Mouse (Mus musculus) stomach, embryonic 16.5 days (tissue): Measurements from ENCODE around the gene Ctrb1. TPM values are rescaled to one million over a fixed set of nuclear protein-coding genes. Genes with fewer than 3 reads are reported as not detected.

ENCODE experiments used
- ATAC-seq: fragments of 200-750 bp; cut with Nextera tagmentation; 2 replicates; pipeline ENCODE4 v1.8.0; 2017; ENCODE audit warnings: moderate number of reproducible peaks, moderate TSS enrichment; ENCODE audit not compliant: insufficient read depth, low FRiP score
- H3K27ac ChIP-seq: fragments of 300-500 bp; sonication (generic); 2 replicates; pipeline ENCODE4 v1.5.1; 2014; ENCODE audit warnings: low read length
- H3K27me3 ChIP-seq: fragments of 300-500 bp; sonication (generic); 2 replicates; pipeline ENCODE4 v1.6.1; 2014; ENCODE audit warnings: low read length, control low read depth, mixed read lengths; ENCODE audit not compliant: control insufficient read depth, insufficient read depth
- H3K36me3 ChIP-seq: fragments of 300-500 bp; sonication (generic); 2 replicates; pipeline ENCODE4 v1.6.1; 2014; ENCODE audit warnings: low read length; ENCODE audit not compliant: control insufficient read depth, insufficient read depth
- H3K4me1 ChIP-seq: fragments of 300-500 bp; sonication (generic); 2 replicates; pipeline ENCODE4 v1.6.1; 2014; ENCODE audit warnings: low read length, control low read depth, mixed read lengths; ENCODE audit not compliant: control insufficient read depth, insufficient read depth
- H3K4me2 ChIP-seq: fragments of 300-500 bp; sonication (generic); 2 replicates; pipeline ENCODE4 v1.6.1; 2014; ENCODE audit warnings: low read depth, low read length, mixed read lengths
- H3K4me3 ChIP-seq: fragments of 300-500 bp; sonication (generic); replicated peaks from 2 replicates; pipeline ENCODE4 v1.5.1; 2014; ENCODE audit warnings: mild to moderate bottlenecking, low read length
- H3K9ac ChIP-seq: fragments of 300-500 bp; sonication (generic); 2 replicates; pipeline ENCODE4 v1.6.1; 2014; ENCODE audit warnings: low read length
- H3K9me3 ChIP-seq: fragments of 300-500 bp; sonication (generic); replicated peaks from 2 replicates; pipeline ENCODE4 v1.6.1; 2016; ENCODE audit warnings: low read length, control low read depth; ENCODE audit not compliant: control insufficient read depth
- WGBS: fragments of 180-500 bp; shearing (Covaris S2); extraction: QIAGEN DNeasy Blood & Tissue Kit; methylation state at CpG from one replicate; pipeline ENCODE4 v1.1.7; 2014; 5-methylcytosine and 5-hydroxymethylcytosine counted together
- polyA plus RNA-seq: library from polyadenylated mRNA; unstranded; fragments of >200 nt; fragmentation: Nextera tagmentation; extraction: Ambion mirVana; gene quantifications from 2 replicates; pipeline ENCODE4 v1.2.1, GENCODE M21; 2015

Gene Ctrb1
- polyA plus RNA-seq, 1 experiment from 2014 or later: 3,754 TPM

DNA sequence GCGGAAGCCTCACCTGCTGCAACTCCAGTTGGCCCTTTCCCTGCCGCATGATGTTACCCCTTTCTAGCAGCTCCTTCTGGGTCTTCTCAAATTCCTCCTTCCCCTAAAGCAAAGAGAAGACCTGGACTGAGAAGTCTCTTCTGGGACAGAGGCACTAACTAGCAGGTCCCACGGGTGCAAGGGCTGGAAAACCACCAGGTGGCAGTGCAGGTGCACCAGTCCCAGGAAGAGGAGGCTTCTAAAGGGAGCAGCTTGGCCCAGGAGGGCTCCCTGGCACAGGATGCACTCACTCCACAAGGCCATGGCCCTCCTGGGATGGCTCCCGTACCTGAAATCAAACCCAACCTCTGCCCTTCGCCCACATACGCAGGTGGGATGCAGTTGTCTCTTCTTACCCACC lies 21.8 kb upstream of the Ctrb1 start:
- peaks cover 18% of the 10 kb centered on the region for H3K4me1 ChIP-seq
- no peak overlapping the region for H3K9ac ChIP-seq
- ATAC-seq: no peak
- 81% methylated on average over 6 of the region's 6 CpGs for whole genome bisulfite sequencing
- H3K9me3 ChIP-seq: no peaks in the 10 kb centered on the region
- no peak overlapping the region for H3K27ac ChIP-seq
- H3K4me2 ChIP-seq: no peak overlapping the region
- H3K36me3 ChIP-seq: peaks cover 27% of the 10 kb centered on the region
- no peak overlapping the region for H3K4me3 ChIP-seq
- no peaks in the 10 kb centered on the region for H3K27me3 ChIP-seq

DNA sequence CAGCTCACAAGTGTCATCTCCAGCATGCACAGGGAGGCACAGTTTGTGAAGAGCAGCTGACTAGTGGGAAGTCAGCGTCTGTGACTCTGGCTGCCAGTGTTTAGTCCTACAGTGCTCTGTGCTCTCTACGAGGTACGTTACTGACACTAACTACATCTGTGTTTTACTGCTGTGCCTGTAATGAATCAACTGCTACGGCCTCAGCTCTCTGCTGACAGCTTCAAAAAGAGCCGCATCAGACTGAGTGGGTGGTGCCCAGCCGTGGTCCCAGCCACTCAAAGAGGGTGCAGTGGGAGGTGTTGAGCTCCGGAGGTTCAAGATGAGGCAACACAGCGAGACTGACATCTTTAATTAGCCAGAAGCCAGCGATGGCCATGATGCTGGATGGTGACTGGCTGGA lies 21.3 kb upstream of the Ctrb1 start:
- H3K9me3 ChIP-seq: no peaks in the 10 kb centered on the region
- H3K9ac ChIP-seq: no peak overlapping the region
- H3K27me3 ChIP-seq: no peaks in the 10 kb centered on the region
- H3K27ac ChIP-seq: no peak overlapping the region
- H3K4me3 ChIP-seq: no peak overlapping the region
- H3K36me3 ChIP-seq: peaks cover 27% of the 10 kb centered on the region
- WGBS: 69% methylated on average over 9 of the region's 9 CpGs
- peaks cover 13% of the 10 kb centered on the region for H3K4me1 ChIP-seq
- ATAC-seq: no peak
- no peak overlapping the region for H3K4me2 ChIP-seq

DNA sequence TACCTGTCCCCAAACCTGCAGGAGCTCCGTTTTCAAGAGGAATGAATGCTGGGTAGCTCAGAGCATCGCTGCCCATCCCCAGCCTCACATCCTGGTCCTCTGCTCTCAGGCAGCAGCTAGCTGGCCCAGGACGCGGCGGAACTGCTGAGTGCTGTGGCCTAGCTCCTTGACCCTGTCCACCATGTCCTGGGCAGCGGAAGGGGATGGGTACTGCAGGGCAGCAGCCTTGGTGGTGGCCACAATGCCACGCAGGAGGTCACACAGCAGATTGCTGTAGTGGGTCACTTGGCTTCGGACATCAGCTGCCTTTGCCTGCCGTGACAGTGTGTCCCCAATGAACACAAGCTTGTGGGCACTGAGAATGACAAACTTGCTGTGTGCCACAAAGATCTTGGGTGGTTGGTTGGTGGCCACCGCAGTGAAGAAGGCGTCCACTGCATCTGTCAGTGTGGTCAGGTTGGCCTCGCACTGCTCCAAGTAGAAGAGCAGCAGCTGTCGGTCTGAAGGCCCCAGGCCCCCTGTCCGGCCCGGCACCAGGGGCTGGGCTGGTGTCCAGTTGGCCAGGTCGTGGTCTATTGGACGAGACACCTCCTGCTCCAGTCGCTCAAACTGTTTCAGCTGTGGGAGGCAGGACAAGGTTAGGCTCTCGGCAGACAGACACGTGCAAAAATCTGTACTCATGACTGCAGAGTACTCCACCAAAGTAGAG lies 20.1 kb upstream of the Ctrb1 start:
- H3K9me3 ChIP-seq: no peaks in the 10 kb centered on the region
- no peak overlapping the region for H3K27ac ChIP-seq
- WGBS: 87% methylated on average over 20 of the region's 20 CpGs
- ATAC-seq: no peak
- no peaks in the 10 kb centered on the region for H3K27me3 ChIP-seq
- H3K4me2 ChIP-seq: no peak overlapping the region
- peaks cover 3% of the 10 kb centered on the region; the same call in 1 of the 2 replicates for H3K4me1 ChIP-seq
- no peak overlapping the region for H3K9ac ChIP-seq
- no peak overlapping the region for H3K4me3 ChIP-seq
- peaks cover 27% of the 10 kb centered on the region for H3K36me3 ChIP-seq

DNA sequence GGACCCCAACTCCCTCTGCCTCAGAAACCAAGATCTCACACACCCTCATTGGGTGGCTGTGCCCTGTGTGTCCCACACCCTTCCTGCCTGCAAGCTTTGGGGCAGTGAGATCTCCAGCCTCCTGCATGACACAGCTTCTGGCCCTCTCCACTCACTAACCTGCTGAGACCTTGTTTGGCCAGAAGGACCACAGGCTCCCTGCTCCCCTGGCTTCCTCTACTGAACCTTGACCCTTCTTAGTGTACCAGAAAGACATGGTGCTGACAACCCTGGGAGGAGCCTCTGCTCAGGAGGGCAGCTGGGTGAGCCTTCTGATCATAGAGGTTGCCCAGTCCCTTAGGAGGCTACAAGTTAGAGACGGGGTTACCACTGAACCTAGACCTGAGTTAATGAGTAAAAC lies 18.4 kb upstream of the Ctrb1 start:
- Histone ChIP-seq H3K27ac (peak overlapping the region; percentile 80), H3K9ac (no peak overlapping the region), H3K4me2 (no peak overlapping the region), H3K4me3 (no peak overlapping the region), H3K9me3 (no peaks in the 10 kb centered on the region), H3K4me1 (peaks cover 3% of the 10 kb centered on the region; the same call in 1 of the 2 replicates), H3K27me3 (no peaks in the 10 kb centered on the region), H3K36me3 (peaks cover 24% of the 10 kb centered on the region)
- WGBS: 63% methylated on average over 1 of the region's 1 CpGs
- ATAC-seq: 0 out of 2 replicates have a peak, but pooled peaks have one; percentile 9

DNA sequence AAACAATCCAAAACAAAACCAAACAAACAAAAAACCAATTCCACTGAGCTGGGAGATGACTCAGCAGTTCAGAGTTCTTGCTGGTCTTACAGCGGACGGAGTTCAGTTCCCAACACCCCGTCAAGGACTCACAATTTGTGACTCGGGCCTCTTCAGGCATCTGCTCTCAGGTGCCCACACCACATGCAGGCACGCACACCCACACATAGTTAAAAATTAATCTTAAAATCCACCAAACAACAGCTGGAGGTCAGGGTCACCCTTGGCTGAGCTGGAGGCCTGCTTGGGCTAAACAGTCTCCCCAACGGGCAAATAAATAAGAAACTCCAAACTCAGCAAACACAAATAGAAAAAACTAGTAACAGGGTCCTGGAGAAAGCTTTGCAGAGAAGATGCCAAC lies 17.5 kb upstream of the Ctrb1 start:
- WGBS: 63% methylated on average over 6 of the region's 6 CpGs
- ATAC-seq: no peak; the same call in 1 of the 2 replicates
- H3K36me3 ChIP-seq: peaks cover 17% of the 10 kb centered on the region

DNA sequence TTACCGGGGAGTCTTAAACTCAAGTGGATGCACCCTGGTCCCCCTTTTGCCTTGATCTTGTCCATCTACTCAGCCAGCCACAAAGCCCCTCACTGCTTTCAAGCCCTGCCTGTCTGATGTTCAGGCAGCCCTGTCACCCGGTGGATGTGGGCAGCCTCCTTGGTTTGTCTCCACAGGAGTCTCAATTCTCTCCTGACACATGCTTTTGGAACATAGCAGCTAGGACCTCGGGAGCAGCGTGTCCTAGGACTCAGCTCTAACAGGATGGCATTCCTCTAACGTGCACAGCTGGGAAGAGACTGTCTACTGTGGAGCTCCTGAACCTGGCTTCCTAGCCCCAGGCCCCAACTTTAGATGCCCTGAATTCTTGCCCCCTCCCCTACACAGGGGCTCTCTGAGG lies 14.9 kb upstream of the Ctrb1 start:
- WGBS: 57% methylated on average over 5 of the region's 5 CpGs
- Histone ChIP-seq H3K4me3 (no peak overlapping the region), H3K9me3 (no peaks in the 10 kb centered on the region), H3K4me2 (no peak overlapping the region), H3K36me3 (peaks cover 4% of the 10 kb centered on the region; the same call in 1 of the 2 replicates), H3K27me3 (no peaks in the 10 kb centered on the region), H3K27ac (peak overlapping the region; percentile 92), H3K4me1 (peaks cover 3% of the 10 kb centered on the region; the same call in 1 of the 2 replicates), H3K9ac (no peak overlapping the region)
- ATAC-seq: no peak

More for the DNA sequence above, 17.5 kb upstream of the Ctrb1 start:
- Histone ChIP-seq H3K9me3 (no peaks in the 10 kb centered on the region), H3K4me3 (no peak overlapping the region), H3K4me1 (peaks cover 3% of the 10 kb centered on the region; the same call in 1 of the 2 replicates), H3K9ac (no peak overlapping the region), H3K27ac (peak overlapping the region; percentile 80), H3K27me3 (no peaks in the 10 kb centered on the region), H3K4me2 (no peak overlapping the region)

DNA sequence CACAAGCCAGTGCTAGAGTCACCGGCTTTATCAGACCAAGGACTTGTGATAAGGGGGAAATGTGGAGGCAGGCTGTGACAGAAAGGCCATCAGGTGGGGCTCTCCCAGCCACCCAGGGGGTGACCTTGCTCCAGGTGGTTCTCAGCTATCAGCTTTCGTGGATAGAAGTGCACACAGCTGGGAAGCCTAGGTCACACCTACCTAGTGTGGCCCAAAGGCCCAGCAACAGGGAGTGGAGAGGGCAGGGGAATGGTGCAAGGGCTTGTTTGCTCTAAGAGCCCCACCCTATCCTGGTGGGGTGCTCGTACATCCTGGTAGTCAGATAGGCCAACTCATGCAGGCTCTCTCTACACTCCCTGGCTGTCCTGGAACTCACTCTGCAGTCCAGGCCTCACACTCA lies 14.4 kb upstream of the Ctrb1 start:
- Histone ChIP-seq H3K27ac (peak overlapping the region; percentile 92), H3K4me2 (no peak overlapping the region), H3K9ac (peak overlapping the region; percentile 10; the same call in 1 of the 2 replicates), H3K36me3 (no peaks in the 10 kb centered on the region), H3K4me3 (no peak overlapping the region), H3K9me3 (no peaks in the 10 kb centered on the region), H3K27me3 (no peaks in the 10 kb centered on the region), H3K4me1 (peaks cover 3% of the 10 kb centered on the region; the same call in 1 of the 2 replicates)
- WGBS: 27% methylated on average over 3 of the region's 3 CpGs
- ATAC-seq: peak; percentile 93

DNA sequence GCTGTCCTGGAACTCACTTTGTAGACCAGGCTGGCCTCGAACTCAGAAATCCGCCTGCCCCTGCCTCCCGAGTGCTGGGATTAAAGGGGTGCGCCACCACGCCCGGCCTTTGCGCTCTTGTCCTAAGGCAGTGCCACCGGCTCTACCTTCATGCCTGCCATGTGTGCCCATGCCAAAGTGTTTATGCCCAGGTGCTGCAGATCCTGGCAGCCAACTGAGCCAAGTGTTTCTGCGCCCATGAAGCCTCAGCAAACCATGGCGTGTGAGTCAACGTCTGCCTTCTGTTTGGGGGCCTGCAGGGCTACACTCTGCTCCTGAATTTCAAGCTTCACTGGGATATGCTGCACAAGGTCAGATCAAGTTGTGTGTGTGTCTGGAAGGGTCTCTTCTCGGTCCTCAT lies 13.8 kb upstream of the Ctrb1 start:
- Histone ChIP-seq H3K27me3 (no peaks in the 10 kb centered on the region), H3K9ac (peak overlapping the region; percentile 10; the same call in 1 of the 2 replicates), H3K36me3 (no peaks in the 10 kb centered on the region), H3K27ac (peak overlapping the region; percentile 92), H3K4me3 (no peak overlapping the region), H3K9me3 (no peaks in the 10 kb centered on the region), H3K4me2 (no peak overlapping the region), H3K4me1 (peaks cover 3% of the 10 kb centered on the region; the same call in 1 of the 2 replicates)
- ATAC-seq: no peak
- 86% methylated on average over 12 of the region's 12 CpGs for WGBS

DNA sequence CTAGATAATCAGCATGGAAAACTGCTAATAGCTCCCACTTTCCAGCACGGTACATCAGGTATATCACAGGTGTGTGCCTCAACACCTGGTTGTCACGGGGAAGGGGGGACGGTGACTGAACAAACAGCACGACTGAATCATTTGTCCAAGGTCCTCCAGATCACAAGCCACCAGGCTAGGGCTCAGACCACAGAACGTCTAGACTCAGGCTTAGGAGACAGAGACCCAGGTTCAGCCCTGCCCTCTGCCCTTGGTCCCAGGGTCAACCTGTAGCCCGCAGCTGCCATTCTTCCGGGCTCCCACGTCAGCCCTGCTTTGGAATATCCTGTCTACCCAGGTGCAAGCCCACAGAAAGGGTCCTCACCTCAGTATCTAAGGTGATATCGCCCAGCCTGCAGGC lies 10.6 kb upstream of the Ctrb1 start:
- peaks cover 3% of the 10 kb centered on the region; the same call in 1 of the 2 replicates for H3K4me1 ChIP-seq
- ATAC-seq: peak; percentile 26; the same call in 1 of the 2 replicates
- H3K4me2 ChIP-seq: no peak overlapping the region
- no peaks in the 10 kb centered on the region for H3K27me3 ChIP-seq
- H3K9ac ChIP-seq: no peak overlapping the region
- WGBS: 58% methylated on average over 9 of the region's 9 CpGs
- H3K36me3 ChIP-seq: no peaks in the 10 kb centered on the region
- H3K9me3 ChIP-seq: no peaks in the 10 kb centered on the region
- no peak overlapping the region for H3K4me3 ChIP-seq
- H3K27ac ChIP-seq: no peak overlapping the region
